In the genomic region with DNA sequence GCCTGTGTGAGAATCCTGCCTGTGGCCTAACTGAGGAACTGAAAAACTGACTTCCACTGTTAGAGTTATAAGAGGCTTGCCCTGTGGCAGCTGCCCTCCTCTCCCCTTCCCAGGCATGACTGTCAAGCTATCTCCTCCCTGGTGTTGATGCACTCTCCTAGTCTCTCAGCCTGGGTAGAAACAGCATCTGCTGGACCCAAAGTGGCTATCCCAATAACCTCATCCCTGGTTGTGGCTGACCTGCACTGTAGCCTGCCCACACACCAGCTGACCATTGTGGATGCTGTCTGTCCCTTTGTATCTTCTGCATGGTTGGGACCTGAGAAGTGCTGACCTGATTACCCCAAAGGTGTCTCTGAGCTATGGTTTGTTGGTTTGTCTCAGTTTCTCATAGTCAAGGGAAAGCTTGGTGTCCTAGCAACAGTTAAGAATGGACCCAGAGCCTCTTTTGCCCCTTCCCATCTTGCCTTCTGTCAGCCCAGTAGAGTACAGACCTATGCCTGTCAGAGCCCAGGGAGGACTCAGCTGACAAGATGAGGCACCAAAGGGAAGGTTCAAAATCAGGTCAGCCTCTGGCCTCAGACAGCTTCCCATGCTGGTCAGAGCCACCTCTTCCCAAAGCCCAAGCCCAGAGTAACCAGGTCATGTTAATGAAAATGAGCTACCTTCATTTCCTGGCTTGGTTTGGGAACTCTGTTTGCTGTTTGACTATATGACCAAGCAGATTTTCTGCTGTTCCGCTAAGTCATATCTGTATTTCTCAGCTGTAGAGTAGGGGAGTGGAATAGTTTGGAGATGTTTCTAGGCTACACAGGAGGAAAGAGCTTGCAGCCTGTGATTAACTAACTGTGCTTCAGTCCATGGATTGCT, we compare ENCODE assay signal across 16 mouse cellular contexts. TPM values are rescaled to one million over a fixed set of nuclear protein-coding genes. Genes with fewer than 3 reads are reported as not detected.
DNase-seq lines count a peak whose midpoint lies in the region; ATAC-seq and TF ChIP-seq lines count a peak whose summit lies in the region.
"Had no signal": no experiment of that assay in that cellular context is flagged by ENCODE, and none has a peak within 500 bp of the region (broad histone marks: within the 10 kb centered on the region; RNA-seq: fewer than 3 reads in every experiment).

No protein-coding gene starts in this region.

- H3K4me1 ChIP-seq in lung, embryonic 16.5 days (replicated peaks; ENCODE audit: control insufficient read depth, insufficient read depth, low read length), result peaks cover 6% of the 10 kb centered on the region; the same call in 1 of the 2 replicates
- H3K4me1 ChIP-seq in liver, embryonic 15.5 days (replicated peaks), result peaks cover 43% of the 10 kb centered on the region
- no peaks in the 10 kb centered on the region for H3K4me1 ChIP-seq in stomach, postnatal 0 days (replicated peaks; ENCODE audit: control insufficient read depth, insufficient read depth)
- H3K4me1 ChIP-seq: embryonic facial prominence, embryonic 10.5 days; kidney, embryonic 15.5 days had no signal

- H3K9ac ChIP-seq in lung, embryonic 16.5 days (ENCODE audit: low read length), result no peak overlapping the region
- peak overlapping the region; percentile 10 for H3K9ac ChIP-seq in liver, embryonic 15.5 days
- no peak overlapping the region; the same call in 1 of the 2 replicates for H3K9ac ChIP-seq in stomach, postnatal 0 days (ENCODE audit: low read length)
- H3K9ac ChIP-seq: heart, embryonic 15.5 days; kidney, embryonic 15.5 days; midbrain, embryonic 13.5 days had no signal

- peak; percentile 6; the same call in 1 of the 2 replicates for ATAC-seq in lung, embryonic 16.5 days (ENCODE audit: low read depth)
- ATAC-seq in erythroblast, adult 5-6 weeks (replicated peaks; ENCODE audit: low FRiP score, poor library complexity, severe bottlenecking), result peak; percentile 84
- ATAC-seq in liver, embryonic 15.5 days (ENCODE audit: insufficient read depth), result peak; percentile 85
- no peak for ATAC-seq in stomach, postnatal 0 days (ENCODE audit: low FRiP score, low TSS enrichment)
- ATAC-seq: midbrain, embryonic 13.5 days had no signal

- TF ChIP-seq EP300 in stomach, postnatal 0 days (optimal IDR thresholded peaks at IDR 0.05), result no peak

- H3K27ac ChIP-seq in lung, embryonic 16.5 days (ENCODE audit: low read length), result peak overlapping the region; percentile 92
- H3K27ac ChIP-seq in liver, embryonic 15.5 days (replicated peaks), result peak overlapping the region; percentile 90
- peak overlapping the region; percentile 75; the same call in 1 of the 2 replicates for H3K27ac ChIP-seq in stomach, postnatal 0 days (replicated peaks)
- H3K27ac ChIP-seq: embryonic facial prominence, embryonic 10.5 days; kidney, embryonic 15.5 days; midbrain, embryonic 13.5 days had no signal

- no peak for DNase-seq in lung, postnatal 4 days
- DNase-seq in stomach, postnatal 0 days (ENCODE audit: low spot score), result no peak
- DNase-seq in adrenal gland, postnatal 14 days, result no peak
- no peak for DNase-seq in layer of hippocampus, postnatal 10 days (ENCODE audit: low spot score in 2 of 2)
- DNase-seq: cerebellum, adult 11-12 months; heart, adult 18-20 months; lung, postnatal 14 days; right cerebral cortex, postnatal 14 days; thymus, adult 18-20 months had no signal

- H3K36me3 ChIP-seq in lung, embryonic 16.5 days (ENCODE audit: control insufficient read depth, insufficient read depth, low read length), result peaks cover 21% of the 10 kb centered on the region
- peaks cover 54% of the 10 kb centered on the region for H3K36me3 ChIP-seq in liver, embryonic 15.5 days (replicated peaks)
- H3K36me3 ChIP-seq in stomach, postnatal 0 days (ENCODE audit: control insufficient read depth, insufficient read depth, low read length), result peaks cover 10% of the 10 kb centered on the region

- no peaks in the 10 kb centered on the region for H3K27me3 ChIP-seq in lung, embryonic 16.5 days (ENCODE audit: control insufficient read depth, insufficient read depth, low read depth, low read length)
- no peaks in the 10 kb centered on the region for H3K27me3 ChIP-seq in liver, embryonic 15.5 days
- H3K27me3 ChIP-seq in stomach, postnatal 0 days (ENCODE audit: control insufficient read depth, insufficient read depth, low read length), result no peaks in the 10 kb centered on the region
- H3K27me3 ChIP-seq: heart, embryonic 15.5 days; kidney, embryonic 15.5 days; midbrain, embryonic 13.5 days had no signal

- WGBS in lung, embryonic 16.5 days, result 92% methylated on average over 1 of the region's 1 CpGs
- WGBS in liver, embryonic 15.5 days (ENCODE audit: insufficient replicate concordance), result 41% methylated on average over 1 of the region's 1 CpGs
- 79% methylated on average over 1 of the region's 1 CpGs for WGBS in stomach, postnatal 0 days

- H3K4me3 ChIP-seq in lung, embryonic 16.5 days (ENCODE audit: low read length), result no peak overlapping the region
- H3K4me3 ChIP-seq in liver, embryonic 15.5 days (replicated peaks), result no peak overlapping the region
- H3K4me3 ChIP-seq in stomach, postnatal 0 days (ENCODE audit: low read depth, low read length), result no peak overlapping the region
- H3K4me3 ChIP-seq: embryonic facial prominence, embryonic 10.5 days; heart, embryonic 15.5 days; kidney, embryonic 15.5 days; midbrain, embryonic 13.5 days had no signal

- no peak overlapping the region for H3K4me2 ChIP-seq in lung, embryonic 16.5 days (ENCODE audit: low read depth, low read length)
- H3K4me2 ChIP-seq in liver, embryonic 15.5 days, result peak overlapping the region; percentile 50
- no peak overlapping the region for H3K4me2 ChIP-seq in stomach, postnatal 0 days (replicated peaks; ENCODE audit: low read depth)
- H3K4me2 ChIP-seq: heart, embryonic 15.5 days; kidney, embryonic 15.5 days; midbrain, embryonic 13.5 days had no signal

- no peak for TF ChIP-seq CTCF in stomach, postnatal 0 days (IDR thresholded peaks at IDR 0.05; ENCODE audit: low read depth)

- no peaks in the 10 kb centered on the region for H3K9me3 ChIP-seq in lung, embryonic 16.5 days (ENCODE audit: control insufficient read depth, low read length)
- H3K9me3 ChIP-seq in liver, embryonic 15.5 days (replicated peaks), result no peaks in the 10 kb centered on the region
- no peaks in the 10 kb centered on the region for H3K9me3 ChIP-seq in stomach, postnatal 0 days (ENCODE audit: control insufficient read depth, low read length)
- H3K9me3 ChIP-seq: embryonic facial prominence, embryonic 10.5 days; heart, embryonic 15.5 days; kidney, embryonic 15.5 days; midbrain, embryonic 13.5 days had no signal

RNA-seq across cellular contexts. Expression of gene Msantd1, which starts 2.1 kb away (rescaled TPM):
- 0.85 and 1.1 TPM in 2 replicates for polyA plus RNA-seq in lung, embryonic 16.5 days (2015; fragmentation: Nextera tagmentation; extraction: Ambion mirVana)
- total RNA-seq in erythroblast, adult 5-6 weeks (2015; ENCODE audit: low replicate concordance), result not detected in 2 replicates
- total RNA-seq in erythroblast, adult 5-6 weeks (2017; ENCODE audit: low replicate concordance), result 8.2 TPM in 1 of 2 replicates, not detected in the other
- 0.10 and 0.30 TPM in 2 replicates for polyA plus RNA-seq in liver, embryonic 15.5 days (2015; fragmentation: Nextera tagmentation; extraction: Ambion mirVana)
- 0.24 and 0.36 TPM in 2 replicates for polyA plus RNA-seq in stomach, postnatal 0 days (2015; fragmentation: Nextera tagmentation; extraction: Ambion mirVana)
- 1.4 TPM in 2 replicates for total RNA-seq in adrenal gland, postnatal 14 days (2021)
- 10 to 100 TPM; 10.2 to 10.9 TPM for total RNA-seq in layer of hippocampus, postnatal 10 days (2021)
- polyA plus RNA-seq: heart, embryonic 15.5 days had no signal

RNA-seq across cellular contexts. Expression of gene Rgs12, which starts 39.4 kb away (rescaled TPM):
- 34.3 and 34.7 TPM in 2 replicates for polyA plus RNA-seq in lung, embryonic 16.5 days (2015; fragmentation: Nextera tagmentation; extraction: Ambion mirVana)
- 6.7 and 13.6 TPM in 2 replicates for total RNA-seq in erythroblast, adult 5-6 weeks (2015; ENCODE audit: low replicate concordance)
- 23.3 and 25.0 TPM in 2 replicates for total RNA-seq in erythroblast, adult 5-6 weeks (2017; ENCODE audit: low replicate concordance)
- 17.0 and 20.1 TPM in 2 replicates for polyA plus RNA-seq in liver, embryonic 15.5 days (2015; fragmentation: Nextera tagmentation; extraction: Ambion mirVana)
- 12.7 and 14.2 TPM in 2 replicates for polyA plus RNA-seq in stomach, postnatal 0 days (2015; fragmentation: Nextera tagmentation; extraction: Ambion mirVana)
- 31.0 and 31.9 TPM in 2 replicates for total RNA-seq in adrenal gland, postnatal 14 days (2021)
- 10 to 100 TPM; 48.3 to 48.6 TPM for total RNA-seq in layer of hippocampus, postnatal 10 days (2021)
